Mouse (Mus musculus) heart, adult 2 months (tissue): ENCODE results near the gene Cst9. TPM values are rescaled to one million over a fixed set of nuclear protein-coding genes. Genes with fewer than 3 reads are reported as not detected.

ENCODE experiments used
- DNase-seq, 2 experiments: peaks; one replicate each; pipeline ENCODE4 v3.0.0; 2021
- H3K27ac ChIP-seq: fragments of 200-600 bp; 2 replicates; pipeline ENCODE4 v1.8.1; 2022
- H3K27me3 ChIP-seq: fragments of 200-500 bp; 2 replicates; pipeline ENCODE4 v1.6.1; 2012; ENCODE audit warnings: mild to moderate bottlenecking, low read length, inconsistent platforms, mixed read lengths; ENCODE audit not compliant: control insufficient read depth, insufficient read depth
- H3K36me3 ChIP-seq: fragments of 200-500 bp; 2 replicates; pipeline ENCODE4 v1.6.1; 2012; ENCODE audit warnings: low read length, inconsistent platforms; ENCODE audit not compliant: control insufficient read depth, insufficient read depth
- H3K4me1 ChIP-seq: fragments of 200-500 bp; 2 replicates; pipeline ENCODE4 v1.6.1; 2011; ENCODE audit warnings: low read length; ENCODE audit not compliant: control insufficient read depth, insufficient read depth
- H3K4me3 ChIP-seq: fragments of 200-600 bp; 2 replicates; pipeline ENCODE4 v1.8.1; 2022
- H3K79me2 ChIP-seq: fragments of 200-500 bp; replicated peaks from 2 replicates; pipeline ENCODE4 v1.6.1; 2012; ENCODE audit warnings: mild to moderate bottlenecking, inconsistent platforms, low read length, moderate library complexity, mixed read lengths; ENCODE audit not compliant: control insufficient read depth, insufficient read depth
- H3K9ac ChIP-seq: fragments of 200-500 bp; 2 replicates; pipeline ENCODE4 v1.6.1; 2012; ENCODE audit warnings: low read depth, mild to moderate bottlenecking, control low read depth, inconsistent platforms, low read length, mixed read lengths
- CTCF ChIP-seq: fragments of 200-600 bp; IDR thresholded peaks from 2 replicates; pipeline ENCODE4 v1.8.1; 2022; ENCODE audit warnings: antibody characterized with exemption, mild to moderate bottlenecking, moderate library complexity
- EP300 ChIP-seq: fragments of 200-500 bp; IDR thresholded peaks from 2 replicates; pipeline ENCODE4 v1.6.1; 2011; ENCODE audit warnings: low read depth, low read length, control low read depth; ENCODE audit not compliant: insufficient read depth
- POLR2A ChIP-seq: fragments of 200-500 bp; IDR thresholded peaks from 2 replicates; pipeline ENCODE4 v1.6.1; 2011; ENCODE audit warnings: mild to moderate bottlenecking, low read depth, low read length, control low read depth; ENCODE audit not compliant: insufficient read depth
- WGBS: fragments of 180-500 bp; shearing (Covaris S2); methylation state at CpG from one replicate; pipeline ENCODE4 v1.1.7; 2018; 5-methylcytosine and 5-hydroxymethylcytosine counted together
- intact Hi-C: fragments of 180-260 bp; cut with DNase I; formaldehyde crosslinking; loops from one replicate; pipeline ENCODE4 v1.15.1; 2025
- polyA plus RNA-seq: library from polyadenylated mRNA; depleted of rRNA; stranded (reverse); fragments of >200 nt; gene quantifications from 2 replicates; pipeline ENCODE4 v1.2.3, GENCODE M21; 2012
- total RNA-seq, 2 experiments: library from RNA; stranded (reverse); gene quantifications; 2 replicates each; pipeline ENCODE4 v1.2.3; 2021

Cst9 gene
- total and polyA plus RNA-seq, 3 experiments = 0.82 TPM; not detected in 2

- peak overlapping the region; percentile 99 for H3K27ac ChIP-seq
- 22% methylated on average over 4 of the region's 4 CpGs for WGBS
Measured at GRCm38 (mm10) chr2:148872860-148873259, 37.9 kb downstream of the Cst9 start.

GRCm38 (mm10) chr2:148874224-148874616 is 39.3 kb downstream of the Cst9 start:
- intact Hi-C loops = loop anchor here (1.0 to 10.0 kb wide), 3 partner anchors 23 to 469 kb away; partner anchors contain the start of gene Thbd
- peak overlapping the region; percentile 99 for H3K9ac ChIP-seq
- no peaks in the 10 kb centered on the region for H3K27me3 ChIP-seq
- TF ChIP-seq EP300 (no peak), CTCF (no peak), POLR2A (no peak)
- WGBS = 2% methylated on average over 3 of the region's 3 CpGs
- DNase-seq = no peak
- H3K4me3 ChIP-seq = peak overlapping the region; percentile 85
- peaks cover 40% of the 10 kb centered on the region for H3K36me3 ChIP-seq
- peaks cover 27% of the 10 kb centered on the region for H3K4me1 ChIP-seq
- peaks cover 8% of the 10 kb centered on the region for H3K79me2 ChIP-seq
- H3K27ac ChIP-seq = peak overlapping the region; percentile 99

More at GRCm38 (mm10) chr2:148872860-148873259, 37.9 kb downstream of the Cst9 start:
- peak in 1 of 2 experiments; percentile 42 for DNase-seq
- Histone ChIP-seq H3K27me3 (no peaks in the 10 kb centered on the region), H3K79me2 (peaks cover 8% of the 10 kb centered on the region), H3K4me3 (peak overlapping the region; percentile 85), H3K9ac (peak overlapping the region; percentile 99), H3K4me1 (peaks cover 20% of the 10 kb centered on the region), H3K36me3 (peaks cover 28% of the 10 kb centered on the region)
- TF ChIP-seq POLR2A = 0 out of 2 replicates have a peak, but pooled peaks have one; percentile 6
- no peak for TF ChIP-seq EP300
- intact Hi-C loops = loop anchor here (10.0 kb wide), 1 partner anchor 468 kb away; the partner anchor contains the start of gene Thbd

GRCm38 (mm10) chr2:148874617-148875334 is 39.8 kb downstream of the Cst9 start:
- Histone ChIP-seq H3K36me3 (peaks cover 41% of the 10 kb centered on the region), H3K4me3 (peak overlapping the region; percentile 85), H3K4me1 (peaks cover 30% of the 10 kb centered on the region), H3K27ac (peak overlapping the region; percentile 99), H3K79me2 (peaks cover 8% of the 10 kb centered on the region), H3K27me3 (no peaks in the 10 kb centered on the region), H3K9ac (peak overlapping the region; percentile 99)
- WGBS = under 1% methylated on average over 34 of the region's 34 CpGs
- intact Hi-C loops = loop anchor here (1.0 to 10.0 kb wide), 4 partner anchors 23 to 470 kb away; partner anchors contain the start of genes Gzf1 and Thbd
- TF ChIP-seq CTCF = no peak
- DNase-seq = peak in 1 of 2 experiments; percentile 47

- H3K4me1 ChIP-seq = peaks cover 31% of the 10 kb centered on the region
Measured at GRCm38 (mm10) chr2:148875335-148875811, 40.4 kb downstream of the Cst9 start, which contains the start of gene Cst3. Gene Cst3, minus strand, starts transcription at chr2:148875692.

GRCm38 (mm10) chr2:148877016-148877770 is 42.2 kb downstream of the Cst9 start:
- WGBS = 12% methylated on average over 3 of the region's 3 CpGs
- Histone ChIP-seq H3K36me3 (peaks cover 47% of the 10 kb centered on the region), H3K9ac (no peak overlapping the region; the same call in 1 of the 2 replicates), H3K27me3 (no peaks in the 10 kb centered on the region), H3K4me1 (peaks cover 32% of the 10 kb centered on the region), H3K27ac (peak overlapping the region; percentile 94), H3K4me3 (no peak overlapping the region), H3K79me2 (peaks cover 8% of the 10 kb centered on the region)
- intact Hi-C loops = loop anchor here (5.0 to 10.0 kb wide), 2 partner anchors 195 to 472 kb away; partner anchors contain the start of genes Gzf1 and Thbd
- no peak for TF ChIP-seq CTCF
- no peak for TF ChIP-seq POLR2A
- 0 out of 2 replicates have a peak, but pooled peaks have one; percentile 21 for TF ChIP-seq EP300
- peak; percentile 67 to 79 for DNase-seq

More at GRCm38 (mm10) chr2:148875335-148875811, 40.4 kb downstream of the Cst9 start, which contains the start of gene Cst3:
- TF ChIP-seq CTCF = peak; percentile 47
- TF ChIP-seq EP300 = peak; percentile 64; the same call in 1 of the 2 replicates
- peak; percentile 99 for TF ChIP-seq POLR2A
- peak within 1 kb of the TSS; percentile 85 for H3K4me3 ChIP-seq
- peaks cover 8% of the 10 kb centered on the region for H3K79me2 ChIP-seq
- under 1% methylated on average over 19 of the region's 19 CpGs for WGBS
- peak within 1 kb of the TSS; percentile 99 for H3K9ac ChIP-seq
- H3K27ac ChIP-seq = peak within 1 kb of the TSS; percentile 99
- peaks cover 45% of the 10 kb centered on the region for H3K36me3 ChIP-seq
- no peaks in the 10 kb centered on the region for H3K27me3 ChIP-seq
- DNase-seq = peak; percentile 96 to 97
- intact Hi-C loops = loop anchor here (5.0 to 10.0 kb wide), 2 partner anchors 193 to 471 kb away; partner anchors contain the start of genes Gzf1 and Thbd
